Mouse (Mus musculus) ES-Bruce4 (cell line): ENCODE results near the gene Ceacam13. TPM values are rescaled to one million over a fixed set of nuclear protein-coding genes. Genes with fewer than 3 reads are reported as not detected.
"Not testable (repeated sequence)": the region's sequence is repeated elsewhere in the genome, so short reads cannot be mapped to it uniquely, and the experiment has no call there.

Experiments used
- H3K27ac ChIP-seq: 2 replicates; pipeline ENCODE4 v1.5.1; 2012; ENCODE audit warnings: low read length, inconsistent platforms; ENCODE audit not compliant: insufficient read depth
- H3K27me3 ChIP-seq: 2 replicates; pipeline ENCODE4 v1.6.1; 2012; ENCODE audit warnings: mild to moderate bottlenecking, low read length, inconsistent platforms; ENCODE audit not compliant: control insufficient read depth, poor library complexity, insufficient read depth, severe bottlenecking
- H3K36me3 ChIP-seq: 2 replicates; pipeline ENCODE4 v1.6.1; 2012; ENCODE audit warnings: inconsistent platforms, mild to moderate bottlenecking, low read length, moderate library complexity; ENCODE audit not compliant: control insufficient read depth, poor library complexity, insufficient read depth, severe bottlenecking
- H3K4me1 ChIP-seq: one replicate; pipeline ENCODE4 v1.8.1; 2011; ENCODE audit warnings: low read length; ENCODE audit not compliant: control insufficient read depth, insufficient read depth
- H3K4me3 ChIP-seq: 2 replicates; pipeline ENCODE4 v1.5.1; 2011; ENCODE audit warnings: low read depth, mild to moderate bottlenecking, low read length
- H3K9ac ChIP-seq: 2 replicates; pipeline ENCODE4 v1.6.1; 2012; ENCODE audit warnings: low read depth, mild to moderate bottlenecking, inconsistent platforms; ENCODE audit not compliant: poor library complexity, severe bottlenecking
- H3K9me3 ChIP-seq: replicated peaks from 2 replicates; pipeline ENCODE4 v1.6.1; 2012; ENCODE audit warnings: mild to moderate bottlenecking, low read length, inconsistent platforms; ENCODE audit not compliant: control insufficient read depth, poor library complexity, insufficient read depth, severe bottlenecking
- CTCF ChIP-seq: IDR thresholded peaks from one replicate; pipeline ENCODE4 v1.8.1; 2011; ENCODE audit warnings: low read depth, low read length
- EP300 ChIP-seq: IDR thresholded peaks from 2 replicates; pipeline ENCODE4 v1.6.1; 2011; ENCODE audit warnings: low read depth, low read length; ENCODE audit not compliant: insufficient read depth
- POLR2A ChIP-seq: IDR thresholded peaks from one replicate; pipeline ENCODE4 v1.8.1; 2011; ENCODE audit warnings: low read length; ENCODE audit not compliant: insufficient read depth
- polyA plus RNA-seq: library from polyadenylated mRNA; stranded (reverse); fragments of >200 nt; gene quantifications from 2 replicates; pipeline ENCODE4 v1.2.4, GENCODE M21; 2011; ENCODE audit warnings: low read depth; ENCODE audit not compliant: missing spikeins, insufficient read depth, insufficient read length

Gene Ceacam13
- 0.60 TPM in 1 of 2 replicates, not detected in the other for polyA plus RNA-seq

- no peak within 1 kb of the TSS for H3K27ac ChIP-seq
- H3K27me3 ChIP-seq: no peaks in the 10 kb centered on the region
- no peaks in the 10 kb centered on the region for H3K4me1 ChIP-seq
- H3K4me3 ChIP-seq: no peak within 1 kb of the TSS
- H3K36me3 ChIP-seq: no peaks in the 10 kb centered on the region
- H3K9me3 ChIP-seq: no peaks in the 10 kb centered on the region
- TF ChIP-seq POLR2A (no peak), EP300 (no peak), CTCF (no peak)
- H3K9ac ChIP-seq: no peak within 1 kb of the TSS
Measured at GRCm38 (mm10) chr7:18009589-18009988, at the start of gene Ceacam13. Gene Ceacam13 (plus strand): TSS chr7:18009889.

DNA sequence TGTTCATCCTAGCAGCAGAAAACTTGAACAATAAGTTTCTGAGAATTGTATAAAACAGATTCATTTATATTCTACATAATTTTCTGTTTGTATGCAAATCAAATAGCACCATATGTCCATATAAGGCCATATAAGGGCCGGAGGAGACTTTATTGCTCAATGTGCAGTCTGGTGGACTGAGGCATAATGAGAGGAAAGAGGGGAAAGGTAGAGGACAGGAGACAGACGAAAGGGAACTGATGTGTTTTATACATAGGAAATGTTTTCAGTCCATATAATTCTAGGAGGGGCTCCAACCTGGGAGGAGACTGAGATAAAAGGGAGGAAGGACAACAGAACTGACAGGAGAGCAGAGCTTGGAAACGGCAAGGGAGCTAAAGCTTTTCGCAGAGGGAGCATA lies 37.9 kb upstream of the Ceacam13 start, which contains the start of gene Ceacam11:
TSS of gene Ceacam11 (plus strand) at position 301 of the 400 bp plus-strand sequence.
- Histone ChIP-seq H3K9me3 (no peaks in the 10 kb centered on the region), H3K27ac (no peak within 1 kb of the TSS), H3K27me3 (no peaks in the 10 kb centered on the region), H3K36me3 (no peaks in the 10 kb centered on the region), H3K4me3 (no peak within 1 kb of the TSS), H3K9ac (no peak within 1 kb of the TSS), H3K4me1 (no peaks in the 10 kb centered on the region)
- TF ChIP-seq CTCF (no peak), POLR2A (no peak), EP300 (no peak)

- not testable (repeated sequence) for H3K36me3 ChIP-seq, H3K9ac ChIP-seq, H3K4me1 ChIP-seq, H3K9me3 ChIP-seq, H3K4me3 ChIP-seq, H3K27ac ChIP-seq, H3K27me3 ChIP-seq
- peak; percentile 88 for TF ChIP-seq EP300
Measured at GRCm38 (mm10) chr7:18001131-18001530, 8.6 kb upstream of the Ceacam13 start.

DNA sequence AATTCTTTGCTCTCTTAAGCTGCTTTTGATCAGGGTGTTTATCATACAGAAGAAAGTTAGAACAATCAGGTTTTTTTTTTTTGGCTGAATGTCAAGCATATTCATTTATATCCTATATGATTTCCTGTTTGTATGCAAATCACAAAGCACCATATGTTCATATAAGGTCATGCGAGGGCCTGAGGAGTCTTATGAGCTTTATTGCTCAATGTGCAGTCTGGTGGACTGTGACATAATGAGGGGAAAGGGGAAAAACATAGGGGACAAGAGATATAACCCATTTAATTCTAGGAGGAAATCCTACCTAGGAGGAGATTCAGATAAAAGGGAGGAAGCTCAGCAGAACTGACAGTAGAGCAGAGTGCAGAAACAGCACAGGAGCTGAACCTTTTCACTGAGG lies 55.9 kb downstream of the Ceacam13 start, which contains the start of gene Ceacam12:
TSS of gene Ceacam12 (plus strand) at position 301 of the 400 bp plus-strand sequence.
- Histone ChIP-seq H3K27ac (no peak within 1 kb of the TSS), H3K4me1 (no peaks in the 10 kb centered on the region), H3K9me3 (no peaks in the 10 kb centered on the region; the same call in 1 of the 2 replicates), H3K4me3 (no peak within 1 kb of the TSS), H3K36me3 (no peaks in the 10 kb centered on the region), H3K9ac (no peak within 1 kb of the TSS), H3K27me3 (no peaks in the 10 kb centered on the region; the same call in 1 of the 2 replicates)
- TF ChIP-seq CTCF (no peak), EP300 (no peak), POLR2A (no peak)

Other genes with a start within 250 kb of the Ceacam13 start
- gene Ceacam14, start 197.3 kb upstream of the Ceacam13 start, polyA plus RNA-seq: 1.0 and 3.3 TPM in 2 replicates
- 0.54 TPM in 1 of 2 replicates, not detected in the other for gene Gm5155, start 138.1 kb upstream of the Ceacam13 start, polyA plus RNA-seq
- gene Ceacam11, start 37.8 kb upstream of the Ceacam13 start, polyA plus RNA-seq: 1.5 and 4.0 TPM in 2 replicates
- 0.64 and 4.7 TPM in 2 replicates for gene Ceacam12, start 56.0 kb downstream of the Ceacam13 start, polyA plus RNA-seq
- not detected in 2 replicates for gene Igfl3, start 166.6 kb downstream of the Ceacam13 start, polyA plus RNA-seq
- gene Mill1, start 235.5 kb downstream of the Ceacam13 start, polyA plus RNA-seq: not detected in 2 replicates